Mouse (Mus musculus): Measurements from ENCODE around the gene Eva1c.

DNA sequence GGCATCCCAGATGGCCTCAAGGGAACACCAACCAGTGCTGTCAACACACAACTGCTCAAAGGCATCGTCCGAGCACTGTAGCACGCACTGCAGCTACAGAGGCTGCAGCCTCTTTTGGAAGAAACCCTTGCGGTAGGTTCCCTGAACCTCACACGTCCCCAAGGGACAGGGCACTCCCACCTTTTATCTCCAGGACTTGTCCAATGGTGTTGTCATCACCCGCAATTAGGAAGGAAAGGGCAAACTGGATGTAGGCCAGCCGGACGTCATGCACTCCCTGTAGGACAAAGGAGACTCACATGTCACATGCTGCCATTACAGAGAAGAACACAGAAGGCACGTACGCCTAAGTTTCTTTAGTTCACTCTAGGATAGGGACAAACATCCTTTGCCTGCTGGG lies 26.7 kb upstream of the Eva1c start:
- TF ChIP-seq EP300 (IDR thresholded peaks at IDR 0.05; ENCODE audit: low read length) (no peak), HCFC1 (IDR thresholded peaks at IDR 0.05; ENCODE audit: low read depth, low read length) (no peak), SMC3 (IDR thresholded peaks at IDR 0.05; ENCODE audit: low read depth, low read length) (no peak), POLR2A (IDR thresholded peaks at IDR 0.05; ENCODE audit: low read depth, low read length) (no peak), USF1 (IDR thresholded peaks at IDR 0.05; ENCODE audit: low read depth, low read length) (no peak), MAFK (IDR thresholded peaks at IDR 0.05; ENCODE audit: insufficient replicate concordance, low read length) (no peak), POLR2AphosphoS2 (IDR thresholded peaks at IDR 0.05; ENCODE audit: low read depth, low read length) (no peak), RAD21 (IDR thresholded peaks at IDR 0.05; ENCODE audit: low read depth, low read length) (no peak), ZC3H11A (IDR thresholded peaks at IDR 0.05; ENCODE audit: low read depth, low read length) (no peak), CTCF (conservative IDR thresholded peaks at IDR 0.05 in 1 of 2, IDR thresholded peaks at IDR 0.05 in 1 of 2; ENCODE audit: low read depth in 2 of 2, low read length in 2 of 2) (no peak), ELF1 (IDR thresholded peaks at IDR 0.05; ENCODE audit: low read depth, low read length) (no peak)
